Mouse (Mus musculus) myocyte (in vitro differentiated cells): ENCODE measurements at regions not wholly inside any gene's neighbourhood (a gene's known extent, or its start where the extent isn't known, plus 50 kb on each side); places are given as distances from the start of the nearest gene placed in this dataset.

ENCODE experiments used
- H3K27me3 ChIP-seq: one replicate; pipeline ENCODE4 v1.6.1; 2011; ENCODE audit not compliant: control insufficient read depth, insufficient read depth, insufficient read length
- H3K36me3 ChIP-seq: one replicate; pipeline ENCODE4 v1.6.1; 2011; ENCODE audit not compliant: control insufficient read depth, insufficient read depth
- H3K4me2 ChIP-seq: one replicate; pipeline ENCODE4 v1.6.1; 2011; ENCODE audit warnings: low read depth, control low read depth
- H3K4me3 ChIP-seq: one replicate; pipeline ENCODE4 v1.5.1; 2011; ENCODE audit warnings: mild to moderate bottlenecking, control low read depth, moderate library complexity
- H3K79me2 ChIP-seq: one replicate; pipeline ENCODE4 v1.6.1; 2011; ENCODE audit not compliant: control insufficient read depth, insufficient read depth
- H3ac ChIP-seq: one replicate; pipeline ENCODE4 v1.6.1; 2011; ENCODE audit not compliant: control insufficient read depth, insufficient read length
- CEBPB ChIP-seq: IDR thresholded peaks from 2 replicates; pipeline ENCODE4 v1.6.1; 2011; ENCODE audit warnings: mild to moderate bottlenecking, moderate library complexity; ENCODE audit not compliant: poor library complexity, insufficient read depth, severe bottlenecking
- E2F4 ChIP-seq: IDR thresholded peaks from one replicate; pipeline ENCODE4 v1.6.1; 2011; ENCODE audit warnings: mild to moderate bottlenecking, control low read depth, moderate library complexity; ENCODE audit not compliant: insufficient read depth
- MAX ChIP-seq: IDR thresholded peaks from one replicate; pipeline ENCODE4 v1.6.1; 2011; ENCODE audit warnings: low read depth, mild to moderate bottlenecking, control low read depth
- MYOD1 ChIP-seq, 3 experiments: IDR thresholded peaks; one replicate each; pipeline ENCODE4 v1.6.1; 2011; ENCODE audit warnings: control low read depth in 2 of 3, low read depth in 2 of 3, mild to moderate bottlenecking in 2 of 3, moderate library complexity in 1 of 3; ENCODE audit not compliant: insufficient read length in 2 of 3, control insufficient read depth in 1 of 3
- MYOG ChIP-seq, 3 experiments: IDR thresholded peaks; one replicate each; pipeline ENCODE4 v1.6.1; 2011; ENCODE audit warnings: control low read depth in 2 of 3, low read depth in 2 of 3, mild to moderate bottlenecking in 2 of 3; ENCODE audit not compliant: insufficient read length in 2 of 3, control insufficient read depth in 1 of 3, insufficient read depth in 1 of 3
- POLR2A ChIP-seq: IDR thresholded peaks from one replicate; pipeline ENCODE4 v1.6.1; 2011; ENCODE audit warnings: low read depth, mild to moderate bottlenecking, control low read depth, moderate library complexity; ENCODE audit not compliant: insufficient read length
- POLR2AphosphoS2 ChIP-seq: IDR thresholded peaks from one replicate; pipeline ENCODE4 v1.6.1; 2011; ENCODE audit warnings: low read depth, control low read depth; ENCODE audit not compliant: insufficient read length
- REST ChIP-seq: IDR thresholded peaks from one replicate; pipeline ENCODE4 v1.6.1; 2011; ENCODE audit warnings: mild to moderate bottlenecking, control low read depth, moderate library complexity; ENCODE audit not compliant: insufficient read depth, insufficient read length
- SRF ChIP-seq: IDR thresholded peaks from one replicate; pipeline ENCODE4 v1.6.1; 2011; ENCODE audit warnings: low read depth; ENCODE audit not compliant: control insufficient read depth, insufficient read length
- TCF12 ChIP-seq: IDR thresholded peaks from one replicate; pipeline ENCODE4 v1.6.1; 2011; ENCODE audit warnings: mild to moderate bottlenecking, control low read depth; ENCODE audit not compliant: poor library complexity, insufficient read depth, severe bottlenecking
- TCF3 ChIP-seq: IDR thresholded peaks from one replicate; pipeline ENCODE4 v1.6.1; 2011; ENCODE audit warnings: low read depth, control low read depth; ENCODE audit not compliant: insufficient read length
- USF1 ChIP-seq: IDR thresholded peaks from one replicate; pipeline ENCODE4 v1.6.1; 2011; ENCODE audit warnings: low read depth, mild to moderate bottlenecking, control low read depth, moderate library complexity

- Histone ChIP-seq H3K4me2 (no peak overlapping the region), H3K4me3 (no peak overlapping the region), H3K27me3 (peaks cover 15% of the 10 kb centered on the region), H3K79me2 (no peaks in the 10 kb centered on the region), H3ac (no peak overlapping the region), H3K36me3 (no peaks in the 10 kb centered on the region)
- TF ChIP-seq CEBPB, result no peak
Observed at GRCm38 (mm10) chr19:59404082-59404481, 54.1 kb upstream of the Emx2 start.

GRCm38 (mm10) chr19:59404766-59405165 is 53.4 kb upstream of the Emx2 start:
- H3K27me3 ChIP-seq, result peaks cover 12% of the 10 kb centered on the region
- H3K79me2 ChIP-seq, result no peaks in the 10 kb centered on the region
- TF ChIP-seq TCF12 (no peak), MYOD1 (IDR thresholded peaks at IDR 0.05; ENCODE audit: control insufficient read depth in 1 of 3, insufficient read length in 2 of 3, low read depth in 2 of 3) (no peak), MYOG (IDR thresholded peaks at IDR 0.05; ENCODE audit: control insufficient read depth in 1 of 3, insufficient read depth in 1 of 3, insufficient read length in 2 of 3, low read depth in 2 of 3) (no peak), MAX (no peak), USF1 (no peak), POLR2AphosphoS2 (no peak), E2F4 (no peak), SRF (no peak), REST (no peak), TCF3 (no peak), CEBPB (no peak), POLR2A (no peak)
- H3K4me3 ChIP-seq, result no peak overlapping the region
- no peak overlapping the region for H3K4me2 ChIP-seq
- H3ac ChIP-seq, result no peak overlapping the region
- no peaks in the 10 kb centered on the region for H3K36me3 ChIP-seq

GRCm38 (mm10) chr19:59405616-59406015 is 52.6 kb upstream of the Emx2 start:
- TF ChIP-seq POLR2AphosphoS2 (no peak), TCF3 (no peak), POLR2A (no peak), SRF (no peak), MYOD1 (IDR thresholded peaks at IDR 0.05; ENCODE audit: control insufficient read depth in 1 of 3, insufficient read length in 2 of 3, low read depth in 2 of 3) (no peak), REST (no peak), TCF12 (no peak), CEBPB (no peak), MAX (no peak), MYOG (IDR thresholded peaks at IDR 0.05; ENCODE audit: control insufficient read depth in 1 of 3, insufficient read depth in 1 of 3, insufficient read length in 2 of 3, low read depth in 2 of 3) (no peak), E2F4 (no peak), USF1 (no peak)

GRCm38 (mm10) chr19:59408094-59408493 is 50.1 kb upstream of the Emx2 start:
- no peak overlapping the region for H3ac ChIP-seq
- H3K36me3 ChIP-seq, result no peaks in the 10 kb centered on the region
- H3K27me3 ChIP-seq, result peaks cover 8% of the 10 kb centered on the region
- H3K4me2 ChIP-seq, result no peak overlapping the region
- no peaks in the 10 kb centered on the region for H3K79me2 ChIP-seq
- no peak overlapping the region for H3K4me3 ChIP-seq
- no peak for TF ChIP-seq SRF
- no peak for TF ChIP-seq TCF12
- TF ChIP-seq MYOG (IDR thresholded peaks at IDR 0.05; ENCODE audit: control insufficient read depth in 1 of 3, insufficient read depth in 1 of 3, insufficient read length in 2 of 3, low read depth in 2 of 3), result no peak
- no peak for TF ChIP-seq REST
- TF ChIP-seq POLR2A, result no peak
- TF ChIP-seq USF1, result no peak
- TF ChIP-seq TCF3, result no peak
- no peak for TF ChIP-seq CEBPB
- no peak for TF ChIP-seq MYOD1 (IDR thresholded peaks at IDR 0.05; ENCODE audit: control insufficient read depth in 1 of 3, insufficient read length in 2 of 3, low read depth in 2 of 3)
- no peak for TF ChIP-seq E2F4
- TF ChIP-seq MAX, result no peak
- TF ChIP-seq POLR2AphosphoS2, result no peak

More at GRCm38 (mm10) chr19:59405616-59406015, 52.6 kb upstream of the Emx2 start:
- peaks cover 4% of the 10 kb centered on the region for H3K27me3 ChIP-seq
- no peaks in the 10 kb centered on the region for H3K79me2 ChIP-seq
- H3ac ChIP-seq, result no peak overlapping the region
- no peaks in the 10 kb centered on the region for H3K36me3 ChIP-seq
- no peak overlapping the region for H3K4me2 ChIP-seq
- no peak overlapping the region for H3K4me3 ChIP-seq
